Mouse (Mus musculus): Measurements from ENCODE around the gene Abhd15. TPM values are rescaled to one million over a fixed set of nuclear protein-coding genes. Genes with fewer than 3 reads are reported as not detected.

Abhd15 gene
- polyA plus RNA-seq, 1 experiment from 2014 or later = 1.9 TPM

DNA sequence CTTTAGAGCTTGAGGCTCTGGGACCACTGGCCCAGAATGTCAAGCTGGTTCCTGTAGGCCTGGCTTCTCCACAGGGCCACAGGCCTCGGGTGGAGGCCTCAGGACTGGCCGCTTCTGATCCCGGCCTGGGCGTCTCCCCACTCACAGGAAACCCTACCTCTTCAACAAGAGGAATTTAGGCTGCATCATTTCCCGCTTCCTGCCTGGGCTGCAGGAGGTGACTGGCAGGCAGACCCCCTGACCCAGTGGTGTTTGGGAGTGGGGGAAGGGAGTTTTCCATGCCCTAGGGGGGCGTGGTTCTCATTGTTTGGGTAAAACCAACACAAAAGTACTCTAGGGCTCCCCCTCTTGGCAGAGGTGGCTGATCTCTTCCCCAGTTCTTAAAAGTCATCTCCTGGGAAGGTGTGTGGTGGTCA, 17.6 kb upstream of the Abhd15 start:
- Histone ChIP-seq H3K36me3 (ENCODE audit: control insufficient read depth, insufficient read depth, low read length) (peaks cover 20% of the 10 kb centered on the region; the same call in 1 of the 2 replicates), H3K4me3 (ENCODE audit: low read depth, low read length) (no peak overlapping the region), H3K27ac (ENCODE audit: low read length) (peak overlapping the region; percentile 71; the same call in 1 of the 2 replicates), H3K4me1 (ENCODE audit: control insufficient read depth, insufficient read depth, low read length) (peaks cover 32% of the 10 kb centered on the region), H3K4me2 (replicated peaks; ENCODE audit: low read depth, low read length) (no peak overlapping the region), H3K9me3 (ENCODE audit: control insufficient read depth, low read depth, low read length) (no peaks in the 10 kb centered on the region), H3K9ac (replicated peaks; ENCODE audit: low read depth, low read length) (no peak overlapping the region), H3K27me3 (ENCODE audit: control insufficient read depth, insufficient read depth, low read length) (no peaks in the 10 kb centered on the region)
- 24% methylated on average over 6 of the region's 6 CpGs for WGBS
- no peak for ATAC-seq (ENCODE audit: insufficient number of reproducible peaks, insufficient read depth, low FRiP score, low read depth)

DNA sequence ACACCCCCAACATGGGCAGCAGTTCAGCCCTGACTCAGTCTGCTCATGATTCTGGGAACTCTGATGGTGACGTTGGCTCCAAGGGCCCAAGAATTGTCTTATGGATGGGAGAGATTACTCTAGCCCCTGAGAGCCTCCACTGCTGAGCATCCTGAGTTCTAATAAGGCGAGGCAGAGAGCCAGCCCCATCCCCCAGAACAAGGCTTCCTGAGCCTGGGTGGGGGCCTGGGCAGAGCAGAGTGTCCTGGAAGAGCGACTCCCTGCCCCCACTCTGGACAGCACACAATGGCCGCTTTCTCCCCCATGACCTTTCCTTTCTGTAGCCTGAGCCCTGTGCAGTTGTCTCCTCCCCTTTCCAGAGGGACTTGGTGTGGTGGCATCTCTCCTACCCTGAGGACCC, 17.1 kb upstream of the Abhd15 start:
- Histone ChIP-seq H3K4me3 (ENCODE audit: low read depth, low read length) (no peak overlapping the region), H3K4me2 (replicated peaks; ENCODE audit: low read depth, low read length) (no peak overlapping the region), H3K9ac (replicated peaks; ENCODE audit: low read depth, low read length) (no peak overlapping the region), H3K27ac (ENCODE audit: low read length) (peak overlapping the region; percentile 71; the same call in 1 of the 2 replicates), H3K27me3 (ENCODE audit: control insufficient read depth, insufficient read depth, low read length) (no peaks in the 10 kb centered on the region), H3K9me3 (ENCODE audit: control insufficient read depth, low read depth, low read length) (no peaks in the 10 kb centered on the region), H3K36me3 (ENCODE audit: control insufficient read depth, insufficient read depth, low read length) (peaks cover 25% of the 10 kb centered on the region; the same call in 1 of the 2 replicates), H3K4me1 (ENCODE audit: control insufficient read depth, insufficient read depth, low read length) (peaks cover 31% of the 10 kb centered on the region)
- ATAC-seq (ENCODE audit: insufficient number of reproducible peaks, insufficient read depth, low FRiP score, low read depth) = no peak
- whole genome bisulfite sequencing = 52% methylated on average over 4 of the region's 4 CpGs

DNA sequence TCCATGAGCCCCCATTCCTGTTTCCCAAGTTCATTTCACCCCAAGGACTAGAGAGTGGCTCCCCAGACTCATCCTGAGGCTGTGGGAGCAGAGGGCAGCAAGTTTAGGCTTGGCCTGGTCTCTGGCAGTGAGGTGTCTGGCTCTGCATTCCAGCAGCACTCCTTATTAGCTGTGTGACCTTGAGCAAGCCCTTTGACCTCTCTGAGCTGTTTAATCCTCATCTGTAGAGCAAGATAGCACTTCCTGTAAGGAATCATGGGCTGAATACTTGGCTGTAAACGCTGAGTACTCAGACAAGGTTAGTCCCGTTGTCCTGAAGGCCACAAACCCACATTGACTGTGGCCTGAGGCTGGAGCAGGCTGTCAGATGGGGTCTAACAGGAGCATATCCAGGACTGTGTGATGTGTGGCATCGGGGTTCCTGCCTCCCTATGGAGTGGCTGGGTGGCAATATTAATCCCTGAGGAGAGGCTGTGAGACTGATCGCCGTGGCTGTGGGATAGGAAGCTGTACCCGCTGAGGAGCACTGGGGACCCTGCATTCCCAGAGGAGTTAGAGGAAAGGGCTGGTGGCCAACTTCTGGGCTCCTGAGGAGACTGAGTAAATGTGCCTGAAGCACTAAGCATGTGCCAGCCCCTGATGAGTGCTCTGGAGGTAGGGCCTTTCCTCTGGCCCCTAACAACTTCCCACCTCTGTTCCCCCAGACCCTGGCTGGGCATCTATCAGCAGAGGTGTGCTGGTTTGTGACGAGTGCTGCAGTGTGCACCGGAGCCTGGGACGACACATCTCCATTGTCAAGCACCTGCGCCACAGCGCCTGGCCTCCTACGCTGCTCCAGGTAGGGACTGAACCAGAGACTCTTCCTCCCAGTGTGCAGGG, 16.4 kb upstream of the Abhd15 start:
- 78% methylated on average over 12 of the region's 12 CpGs for WGBS
- Histone ChIP-seq H3K27ac (ENCODE audit: low read length) (peak overlapping the region; percentile 44; the same call in 1 of the 2 replicates), H3K4me3 (ENCODE audit: low read depth, low read length) (no peak overlapping the region), H3K36me3 (ENCODE audit: control insufficient read depth, insufficient read depth, low read length) (peaks cover 32% of the 10 kb centered on the region), H3K9ac (replicated peaks; ENCODE audit: low read depth, low read length) (no peak overlapping the region), H3K9me3 (ENCODE audit: control insufficient read depth, low read depth, low read length) (no peaks in the 10 kb centered on the region), H3K27me3 (ENCODE audit: control insufficient read depth, insufficient read depth, low read length) (no peaks in the 10 kb centered on the region), H3K4me2 (replicated peaks; ENCODE audit: low read depth, low read length) (no peak overlapping the region), H3K4me1 (ENCODE audit: control insufficient read depth, insufficient read depth, low read length) (peaks cover 31% of the 10 kb centered on the region)
- ATAC-seq (ENCODE audit: insufficient number of reproducible peaks, insufficient read depth, low FRiP score, low read depth) = no peak

- Histone ChIP-seq H3K4me1 (ENCODE audit: control insufficient read depth, insufficient read depth, low read length) (peaks cover 28% of the 10 kb centered on the region), H3K9me3 (ENCODE audit: control insufficient read depth, low read depth, low read length) (no peaks in the 10 kb centered on the region), H3K9ac (replicated peaks; ENCODE audit: low read depth, low read length) (no peak overlapping the region), H3K4me2 (replicated peaks; ENCODE audit: low read depth, low read length) (no peak overlapping the region), H3K36me3 (ENCODE audit: control insufficient read depth, insufficient read depth, low read length) (peaks cover 37% of the 10 kb centered on the region), H3K27ac (ENCODE audit: low read length) (no peak overlapping the region), H3K27me3 (ENCODE audit: control insufficient read depth, insufficient read depth, low read length) (no peaks in the 10 kb centered on the region), H3K4me3 (ENCODE audit: low read depth, low read length) (no peak overlapping the region)
- 83% methylated on average over 7 of the region's 7 CpGs for WGBS
- ATAC-seq (ENCODE audit: insufficient number of reproducible peaks, insufficient read depth, low FRiP score, low read depth) = no peak
Measured at GRCm38 (mm10) chr11:77499354-77499753, 15.6 kb upstream of the Abhd15 start.

DNA sequence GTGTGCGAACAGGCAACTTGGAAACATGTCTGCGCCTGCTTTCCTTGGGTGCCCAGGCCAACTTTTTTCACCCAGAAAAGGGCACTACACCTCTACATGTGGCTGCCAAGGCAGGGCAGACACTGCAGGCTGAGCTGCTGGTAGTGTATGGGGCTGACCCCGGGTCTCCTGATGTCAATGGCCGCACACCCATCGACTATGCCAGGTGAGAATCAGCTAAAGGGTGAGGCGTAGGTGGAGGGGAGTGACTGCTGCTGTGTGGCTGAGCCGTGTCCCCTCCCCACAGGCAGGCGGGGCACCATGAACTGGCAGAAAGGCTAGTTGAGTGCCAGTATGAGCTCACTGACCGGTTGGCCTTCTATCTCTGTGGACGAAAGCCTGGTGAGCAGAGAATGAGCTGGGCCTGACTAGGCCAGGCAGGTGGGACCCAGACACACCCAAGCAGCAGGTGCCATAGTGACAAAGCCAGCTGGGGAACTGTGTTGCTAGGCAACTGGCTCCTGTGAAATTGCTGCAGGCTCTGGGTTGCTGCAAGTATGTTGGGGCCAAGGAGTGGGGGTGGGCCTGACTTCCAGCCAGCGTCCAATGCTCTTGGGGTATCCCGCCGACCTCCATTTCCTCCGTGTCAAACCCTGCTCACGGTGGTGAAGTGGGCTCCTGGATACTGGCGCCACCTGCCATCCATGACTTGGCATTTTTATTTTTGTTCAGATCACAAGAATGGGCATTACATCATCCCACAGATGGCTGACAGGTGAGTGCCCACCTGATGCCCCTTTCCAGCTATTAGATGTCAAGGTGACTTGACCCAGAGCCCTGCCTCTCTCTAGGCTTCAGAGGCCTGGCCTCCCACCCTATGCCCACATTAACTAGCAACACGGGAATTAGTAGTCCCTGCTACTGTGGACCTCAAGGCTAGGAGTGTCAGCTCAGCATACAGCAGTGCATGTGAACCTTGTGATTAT, 14.3 kb upstream of the Abhd15 start:
- no peaks in the 10 kb centered on the region for H3K9me3 ChIP-seq (ENCODE audit: control insufficient read depth, low read depth, low read length)
- no peaks in the 10 kb centered on the region for H3K27me3 ChIP-seq (ENCODE audit: control insufficient read depth, insufficient read depth, low read length)
- no peak overlapping the region for H3K9ac ChIP-seq (replicated peaks; ENCODE audit: low read depth, low read length)
- no peak overlapping the region for H3K4me3 ChIP-seq (ENCODE audit: low read depth, low read length)
- peaks cover 50% of the 10 kb centered on the region for H3K36me3 ChIP-seq (ENCODE audit: control insufficient read depth, insufficient read depth, low read length)
- no peak overlapping the region for H3K27ac ChIP-seq (ENCODE audit: low read length)
- peaks cover 16% of the 10 kb centered on the region for H3K4me1 ChIP-seq (ENCODE audit: control insufficient read depth, insufficient read depth, low read length)
- 70% methylated on average over 17 of the region's 17 CpGs for WGBS
- no peak; the same call in 1 of the 2 replicates for ATAC-seq (ENCODE audit: insufficient number of reproducible peaks, insufficient read depth, low FRiP score, low read depth)
- H3K4me2 ChIP-seq (replicated peaks; ENCODE audit: low read depth, low read length) = no peak overlapping the region

DNA sequence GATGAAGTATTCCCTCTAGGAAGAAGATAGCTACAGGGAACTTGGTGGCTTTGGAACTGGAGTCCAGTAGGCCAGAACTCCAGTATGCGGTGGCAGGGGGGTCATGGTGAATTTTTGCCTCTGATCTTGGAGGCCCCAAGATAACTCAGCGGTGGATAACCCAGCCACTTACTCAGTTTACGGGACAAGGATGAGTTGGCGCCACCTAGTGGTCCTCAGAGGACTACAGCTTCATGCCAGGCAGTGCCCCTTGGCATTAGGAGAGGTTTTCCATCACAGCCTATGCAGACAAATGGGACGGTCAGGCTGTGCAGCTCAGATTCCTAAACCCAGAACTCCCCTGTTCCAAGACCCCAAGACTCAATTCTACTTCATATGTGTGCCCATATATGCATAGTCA, 13.5 kb upstream of the Abhd15 start:
- no peak overlapping the region for H3K27ac ChIP-seq (ENCODE audit: low read length)
- H3K4me2 ChIP-seq (replicated peaks; ENCODE audit: low read depth, low read length) = no peak overlapping the region
- no peak overlapping the region for H3K9ac ChIP-seq (replicated peaks; ENCODE audit: low read depth, low read length)
- H3K4me1 ChIP-seq (ENCODE audit: control insufficient read depth, insufficient read depth, low read length) = peaks cover 12% of the 10 kb centered on the region
- H3K9me3 ChIP-seq (ENCODE audit: control insufficient read depth, low read depth, low read length) = no peaks in the 10 kb centered on the region
- H3K36me3 ChIP-seq (ENCODE audit: control insufficient read depth, insufficient read depth, low read length) = peaks cover 56% of the 10 kb centered on the region
- H3K4me3 ChIP-seq (ENCODE audit: low read depth, low read length) = no peak overlapping the region
- no peaks in the 10 kb centered on the region for H3K27me3 ChIP-seq (ENCODE audit: control insufficient read depth, insufficient read depth, low read length)
- ATAC-seq (ENCODE audit: insufficient number of reproducible peaks, insufficient read depth, low FRiP score, low read depth) = no peak
- WGBS = 26% methylated on average over 5 of the region's 5 CpGs

DNA sequence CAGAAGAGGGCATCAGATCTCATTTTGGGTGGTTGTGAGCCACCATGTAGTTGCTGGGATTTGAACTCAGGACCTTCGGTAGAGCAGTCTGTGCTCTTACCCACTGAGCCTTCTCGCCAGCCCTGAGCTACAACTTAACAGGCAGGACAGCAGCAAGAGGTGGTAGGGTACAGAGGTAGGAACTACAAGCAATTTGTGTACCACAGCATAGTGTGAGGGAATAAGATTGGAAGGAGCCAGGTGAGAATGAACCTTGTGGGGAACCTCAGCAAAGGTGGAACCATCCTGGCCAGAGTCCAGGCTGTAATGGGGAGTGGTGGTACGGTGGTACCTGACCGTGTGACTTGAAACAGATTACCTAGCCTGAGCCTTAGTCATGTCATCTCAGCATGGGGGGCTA, 12.9 kb upstream of the Abhd15 start:
- peaks cover 9% of the 10 kb centered on the region for H3K4me1 ChIP-seq (ENCODE audit: control insufficient read depth, insufficient read depth, low read length)
- ATAC-seq (ENCODE audit: insufficient number of reproducible peaks, insufficient read depth, low FRiP score, low read depth) = no peak
- H3K27me3 ChIP-seq (ENCODE audit: control insufficient read depth, insufficient read depth, low read length) = no peaks in the 10 kb centered on the region
- H3K9me3 ChIP-seq (ENCODE audit: control insufficient read depth, low read depth, low read length) = no peaks in the 10 kb centered on the region
- no peak overlapping the region for H3K9ac ChIP-seq (replicated peaks; ENCODE audit: low read depth, low read length)
- WGBS = 93% methylated on average over 4 of the region's 4 CpGs
- H3K4me3 ChIP-seq (ENCODE audit: low read depth, low read length) = no peak overlapping the region
- H3K36me3 ChIP-seq (ENCODE audit: control insufficient read depth, insufficient read depth, low read length) = peaks cover 62% of the 10 kb centered on the region
- H3K4me2 ChIP-seq (replicated peaks; ENCODE audit: low read depth, low read length) = no peak overlapping the region
- H3K27ac ChIP-seq (ENCODE audit: low read length) = no peak overlapping the region

GRCm38 (mm10) chr11:77502481-77502880, 12.4 kb upstream of the Abhd15 start:
- Histone ChIP-seq H3K27ac (ENCODE audit: low read length) (no peak overlapping the region), H3K27me3 (ENCODE audit: control insufficient read depth, insufficient read depth, low read length) (no peaks in the 10 kb centered on the region), H3K9ac (replicated peaks; ENCODE audit: low read depth, low read length) (no peak overlapping the region), H3K9me3 (ENCODE audit: control insufficient read depth, low read depth, low read length) (no peaks in the 10 kb centered on the region), H3K4me3 (ENCODE audit: low read depth, low read length) (no peak overlapping the region), H3K4me1 (ENCODE audit: control insufficient read depth, insufficient read depth, low read length) (peaks cover 5% of the 10 kb centered on the region), H3K36me3 (ENCODE audit: control insufficient read depth, insufficient read depth, low read length) (peaks cover 66% of the 10 kb centered on the region), H3K4me2 (replicated peaks; ENCODE audit: low read depth, low read length) (no peak overlapping the region)
- WGBS = 76% methylated on average over 6 of the region's 6 CpGs
- no peak for ATAC-seq (ENCODE audit: insufficient number of reproducible peaks, insufficient read depth, low FRiP score, low read depth)

Data from stomach, embryonic 14.5 days (tissue).